Mouse (Mus musculus) liver, postnatal 0 days (tissue): ENCODE measurements around the gene Smim20. TPM values are rescaled to one million over a fixed set of nuclear protein-coding genes. Genes with fewer than 3 reads are reported as not detected.

ENCODE experiments used
- ATAC-seq: fragments of 200-750 bp; cut with Nextera tagmentation; 2 replicates; pipeline ENCODE4 v1.8.0; 2017; ENCODE audit warnings: mild to moderate bottlenecking, moderate library complexity
- DNase-seq: peaks from one replicate; pipeline ENCODE4 v3.0.0-alpha.2; 2016
- H3K27ac ChIP-seq: fragments of 300-500 bp; sonication (generic); 2 replicates; pipeline ENCODE4 v1.5.1; 2014; ENCODE audit warnings: antibody characterized with exemption, moderate library complexity, mild to moderate bottlenecking, low read depth
- H3K27me3 ChIP-seq: fragments of 300-500 bp; sonication (generic); 2 replicates; pipeline ENCODE4 v1.6.1; 2014; ENCODE audit warnings: low read length, control low read depth, mixed read lengths; ENCODE audit not compliant: insufficient read depth
- H3K36me3 ChIP-seq: fragments of 300-500 bp; sonication (generic); replicated peaks from 2 replicates; pipeline ENCODE4 v1.6.1; 2014; ENCODE audit warnings: mild to moderate bottlenecking, control low read depth, low read length, moderate library complexity, mixed read lengths; ENCODE audit not compliant: insufficient read depth
- H3K4me1 ChIP-seq: fragments of 300-500 bp; sonication (generic); 2 replicates; pipeline ENCODE4 v1.6.1; 2014; ENCODE audit warnings: antibody characterized with exemption, mild to moderate bottlenecking, control low read depth; ENCODE audit not compliant: insufficient read depth
- H3K4me2 ChIP-seq: fragments of 300-500 bp; sonication (generic); 2 replicates; pipeline ENCODE4 v1.6.1; 2014; ENCODE audit warnings: low read depth, mild to moderate bottlenecking, low read length, moderate library complexity, mixed read lengths
- H3K4me3 ChIP-seq: fragments of 300-500 bp; sonication (generic); 2 replicates; pipeline ENCODE4 v1.5.1; 2014; ENCODE audit warnings: low read depth, low read length
- H3K9ac ChIP-seq: fragments of 300-500 bp; sonication (generic); replicated peaks from 2 replicates; pipeline ENCODE4 v1.6.1; 2014; ENCODE audit warnings: mild to moderate bottlenecking, moderate library complexity
- H3K9me3 ChIP-seq: fragments of 300-500 bp; sonication (generic); 2 replicates; pipeline ENCODE4 v1.6.1; 2016; ENCODE audit warnings: mild to moderate bottlenecking, control low read depth, low read length, mixed read lengths
- CTCF ChIP-seq: sonication (generic); IDR thresholded peaks from 2 replicates; pipeline ENCODE4 v1.5.1; 2016; ENCODE audit warnings: antibody characterized with exemption, low read depth
- EP300 ChIP-seq: IDR thresholded peaks from 2 replicates; pipeline ENCODE4 v1.6.1; 2016; ENCODE audit warnings: antibody characterized with exemption, low read depth, mild to moderate bottlenecking
- WGBS: fragments of 180-500 bp; shearing (Covaris S2); extraction: QIAGEN DNeasy Blood & Tissue Kit; methylation state at CpG from one replicate; pipeline ENCODE4 v1.1.7; 2014; ENCODE audit not compliant: insufficient replicate concordance; 5-methylcytosine and 5-hydroxymethylcytosine counted together
- polyA plus RNA-seq: library from polyadenylated mRNA; unstranded; fragments of >200 nt; fragmentation: Nextera tagmentation; extraction: Ambion mirVana; gene quantifications from 2 replicates; pipeline ENCODE4 v1.2.1, GENCODE M21; 2015

The Smim20 gene
- polyA plus RNA-seq, 1 experiment from 2014 or later, result 65.1 TPM

GRCm38 (mm10) chr5:53243933-53244332 is 22.9 kb upstream of the Smim20 start:
- no peak for ATAC-seq
- Histone ChIP-seq H3K4me2 (no peak overlapping the region), H3K27me3 (no peaks in the 10 kb centered on the region), H3K36me3 (no peaks in the 10 kb centered on the region), H3K9me3 (no peaks in the 10 kb centered on the region), H3K4me3 (no peak overlapping the region), H3K27ac (no peak overlapping the region), H3K4me1 (no peaks in the 10 kb centered on the region), H3K9ac (no peak overlapping the region)
- no peak for TF ChIP-seq CTCF
- no peak for TF ChIP-seq EP300
- no peak for DNase-seq
- 65% methylated on average over 10 of the region's 10 CpGs for WGBS

GRCm38 (mm10) chr5:53248499-53248898 is 18.4 kb upstream of the Smim20 start:
- DNase-seq (no peak), ATAC-seq (no peak)
- Histone ChIP-seq H3K27ac (no peak overlapping the region), H3K4me1 (no peaks in the 10 kb centered on the region), H3K9me3 (no peaks in the 10 kb centered on the region), H3K9ac (no peak overlapping the region), H3K4me2 (no peak overlapping the region), H3K4me3 (no peak overlapping the region), H3K27me3 (no peaks in the 10 kb centered on the region), H3K36me3 (no peaks in the 10 kb centered on the region)
- no peak for TF ChIP-seq EP300
- TF ChIP-seq CTCF, result no peak
- whole genome bisulfite sequencing, result 73% methylated on average over 11 of the region's 11 CpGs

GRCm38 (mm10) chr5:53249431-53250061 is 17.3 kb upstream of the Smim20 start:
- no peaks in the 10 kb centered on the region for H3K9me3 ChIP-seq
- no peak overlapping the region for H3K9ac ChIP-seq
- DNase-seq (no peak), ATAC-seq (no peak)
- H3K4me1 ChIP-seq, result no peaks in the 10 kb centered on the region
- H3K4me2 ChIP-seq, result no peak overlapping the region
- no peak for TF ChIP-seq CTCF
- TF ChIP-seq EP300, result no peak
- no peak overlapping the region for H3K4me3 ChIP-seq
- H3K27ac ChIP-seq, result no peak overlapping the region
- 74% methylated on average over 4 of the region's 4 CpGs for WGBS
- H3K27me3 ChIP-seq, result no peaks in the 10 kb centered on the region
- H3K36me3 ChIP-seq, result no peaks in the 10 kb centered on the region

- H3K4me2 ChIP-seq, result no peak overlapping the region
- no peaks in the 10 kb centered on the region for H3K9me3 ChIP-seq
- peaks cover 25% of the 10 kb centered on the region for H3K27me3 ChIP-seq
- no peak overlapping the region for H3K4me3 ChIP-seq
- DNase-seq, result peak; percentile 49
- 59% methylated on average over 5 of the region's 5 CpGs for WGBS
- no peak for TF ChIP-seq CTCF
- no peak for TF ChIP-seq EP300
- no peak overlapping the region for H3K9ac ChIP-seq
- H3K4me1 ChIP-seq, result 0 out of 2 replicates have a peak, but pooled peaks cover 2% of the 10 kb centered on the region
- ATAC-seq, result peak; percentile 88
- H3K36me3 ChIP-seq, result no peaks in the 10 kb centered on the region
- no peak overlapping the region for H3K27ac ChIP-seq
Measured at GRCm38 (mm10) chr5:53254154-53254553, 12.7 kb upstream of the Smim20 start.

GRCm38 (mm10) chr5:53254821-53255220 is 12.1 kb upstream of the Smim20 start:
- H3K4me1 ChIP-seq, result 0 out of 2 replicates have a peak, but pooled peaks cover 2% of the 10 kb centered on the region
- no peak overlapping the region for H3K27ac ChIP-seq
- 70% methylated on average over 3 of the region's 3 CpGs for WGBS
- H3K27me3 ChIP-seq, result peaks cover 25% of the 10 kb centered on the region
- no peak overlapping the region for H3K4me2 ChIP-seq
- DNase-seq (no peak), ATAC-seq (no peak)
- H3K9me3 ChIP-seq, result no peaks in the 10 kb centered on the region
- TF ChIP-seq EP300 (no peak), CTCF (no peak)
- H3K36me3 ChIP-seq, result no peaks in the 10 kb centered on the region
- no peak overlapping the region for H3K9ac ChIP-seq
- H3K4me3 ChIP-seq, result no peak overlapping the region

- Histone ChIP-seq H3K4me2 (peak overlapping the region; percentile 63), H3K36me3 (no peaks in the 10 kb centered on the region), H3K9me3 (no peaks in the 10 kb centered on the region), H3K27me3 (peaks cover 25% of the 10 kb centered on the region), H3K4me1 (0 out of 2 replicates have a peak, but pooled peaks cover 2% of the 10 kb centered on the region), H3K9ac (peak overlapping the region; percentile 26; the same call in 1 of the 2 replicates), H3K4me3 (peak overlapping the region; percentile 32), H3K27ac (no peak overlapping the region)
- 4% methylated on average over 29 of the region's 29 CpGs for WGBS
- TF ChIP-seq CTCF, result 0 out of 2 replicates have a peak, but pooled peaks have one; percentile 12
- no peak for TF ChIP-seq EP300
- no peak for ATAC-seq
- DNase-seq, result no peak
Measured at GRCm38 (mm10) chr5:53258038-53258786, 8.7 kb upstream of the Smim20 start.
